Mouse (Mus musculus): ENCODE data around the gene Zkscan3.

DNA sequence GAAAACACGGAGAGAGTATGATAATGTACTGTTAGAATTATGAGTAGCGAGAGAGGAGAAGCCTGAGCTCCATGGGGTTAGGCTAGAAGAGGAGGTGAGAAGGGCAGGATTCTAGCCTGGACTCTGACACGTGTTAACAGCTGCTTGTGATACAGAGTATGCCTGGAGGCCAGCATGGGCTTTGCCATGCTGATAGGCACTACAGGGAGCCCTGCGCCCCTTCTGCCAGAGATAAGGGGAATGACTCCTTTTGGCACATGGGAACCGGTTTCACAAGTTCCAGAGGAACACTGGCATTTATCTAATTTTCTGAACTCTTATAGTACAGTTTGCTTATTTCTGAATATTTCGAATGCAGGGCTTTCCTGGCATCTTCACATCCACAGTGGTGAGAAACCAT is 16.3 kb upstream of the Zkscan3 start:
- TF ChIP-seq CTCF (IDR thresholded peaks at IDR 0.05; ENCODE audit: borderline replicate concordance, insufficient read depth, low read length) (no peak), POLR2A (IDR thresholded peaks at IDR 0.05; ENCODE audit: low read depth, low read length) (no peak)

Data from embryonic fibroblast, embryonic 13.5 days (primary cell).